Mouse (Mus musculus) embryonic fibroblast, embryonic 13.5 days (primary cell): ENCODE results near the gene Nrap.

Experiments used
- CTCF ChIP-seq: IDR thresholded peaks from 2 replicates; pipeline ENCODE4 v1.5.1; 2011; ENCODE audit warnings: mild to moderate bottlenecking, control low read depth, low read length, moderate library complexity, borderline replicate concordance; ENCODE audit not compliant: insufficient read depth
- POLR2A ChIP-seq: IDR thresholded peaks from 2 replicates; pipeline ENCODE4 v1.6.1; 2011; ENCODE audit warnings: low read depth, mild to moderate bottlenecking, control low read depth, low read length, moderate library complexity

DNA sequence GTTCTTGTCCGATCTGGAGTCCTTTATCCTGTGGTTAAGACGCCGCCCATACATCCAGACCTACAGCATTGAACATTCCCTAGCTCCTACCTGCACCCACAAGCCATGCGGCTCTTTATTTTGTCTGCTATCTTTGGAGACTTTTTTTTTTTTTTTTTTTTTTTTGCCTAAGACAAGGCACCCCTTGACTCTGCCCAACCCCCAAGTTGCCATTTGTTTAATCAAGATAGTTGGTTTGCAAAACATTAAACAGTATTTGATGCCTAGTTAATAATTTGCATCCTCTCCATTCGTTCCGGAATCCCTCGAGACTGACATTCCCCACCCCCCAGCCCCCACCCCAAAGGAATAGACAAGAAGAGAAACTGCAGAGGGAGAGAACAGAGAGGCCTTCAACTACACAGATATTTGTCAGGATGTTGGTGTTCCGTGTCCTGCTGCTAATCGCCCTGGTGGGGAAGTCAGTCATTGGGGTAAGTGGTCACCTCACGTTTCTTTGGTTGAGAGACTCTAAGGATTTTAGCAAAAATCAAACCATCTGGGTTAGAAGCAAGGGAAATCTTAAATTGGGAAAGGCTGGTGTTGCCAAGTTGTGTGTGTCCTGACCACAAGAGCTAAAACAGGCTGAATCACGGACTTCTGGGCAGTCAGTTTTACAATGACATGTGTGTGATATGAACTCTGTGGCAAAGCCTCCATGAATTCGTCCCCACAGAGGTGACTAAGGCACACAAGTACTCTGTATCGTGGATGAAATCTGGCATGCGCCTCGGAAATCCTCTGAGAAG lies 102.1 kb downstream of the Nrap start:
- TF ChIP-seq CTCF (no peak), POLR2A (no peak)
